Mouse (Mus musculus): ENCODE measurements around the gene R3hdm4.

Gene R3hdm4

GRCm38 (mm10) chr10:79945507-79946234 is 24.7 kb upstream of the R3hdm4 start:
- intact Hi-C loops (cut with DNase I): no loop called here

- intact Hi-C loops (cut with DNase I): no loop called here
These were observed 22.5 kb upstream of the R3hdm4 start for GRCm38 (mm10) chr10:79943471-79943901.

- intact Hi-C loops (cut with DNase I): no loop called here
These were observed 22.0 kb upstream of the R3hdm4 start for GRCm38 (mm10) chr10:79942988-79943387.

- intact Hi-C loops (cut with DNase I): no loop called here
These were observed 19.7 kb upstream of the R3hdm4 start for GRCm38 (mm10) chr10:79940749-79941148.

GRCm38 (mm10) chr10:79937775-79938526 is 16.9 kb upstream of the R3hdm4 start:
- intact Hi-C loops (cut with DNase I): no loop called here

GRCm38 (mm10) chr10:79936911-79937441 is 16.0 kb upstream of the R3hdm4 start:
- intact Hi-C loops (cut with DNase I): no loop called here

GRCm38 (mm10) chr10:79936284-79936910 is 15.4 kb upstream of the R3hdm4 start:
- intact Hi-C loops (cut with DNase I): no loop called here

- intact Hi-C loops (cut with DNase I): no loop called here
These were observed 14.0 kb upstream of the R3hdm4 start for GRCm38 (mm10) chr10:79934794-79935569.

- intact Hi-C loops (cut with DNase I): no loop called here
These were observed 13.3 kb upstream of the R3hdm4 start for GRCm38 (mm10) chr10:79934272-79934721.

- intact Hi-C loops (cut with DNase I): no loop called here
These were observed 12.9 kb upstream of the R3hdm4 start for GRCm38 (mm10) chr10:79933861-79934260.

GRCm38 (mm10) chr10:79933145-79933679 is 12.2 kb upstream of the R3hdm4 start:
- intact Hi-C loops (cut with DNase I): no loop called here

- intact Hi-C loops (cut with DNase I): no loop called here
These were observed 11.7 kb upstream of the R3hdm4 start for GRCm38 (mm10) chr10:79932736-79933135.

- intact Hi-C loops (cut with DNase I): no loop called here
These were observed 10.8 kb upstream of the R3hdm4 start for GRCm38 (mm10) chr10:79931797-79932196.

- intact Hi-C loops (cut with DNase I): no loop called here
These were observed 9.8 kb upstream of the R3hdm4 start for GRCm38 (mm10) chr10:79930826-79931186.

GRCm38 (mm10) chr10:79929967-79930825 is 9.2 kb upstream of the R3hdm4 start:
- intact Hi-C loops (cut with DNase I): no loop called here

GRCm38 (mm10) chr10:79928907-79929701 is 8.1 kb upstream of the R3hdm4 start:
- intact Hi-C loops (cut with DNase I): no loop called here

GRCm38 (mm10) chr10:79928030-79928694 is 7.2 kb upstream of the R3hdm4 start:
- intact Hi-C loops (cut with DNase I): no loop called here

GRCm38 (mm10) chr10:79927324-79928029 is 6.5 kb upstream of the R3hdm4 start:
- intact Hi-C loops (cut with DNase I): no loop called here

Data from adrenal gland (tissue).